Mouse (Mus musculus) thymus, postnatal 14 days (tissue): ENCODE results near the gene Gm17521.
"Not testable (repeated sequence)": the region's sequence is repeated elsewhere in the genome, so short reads cannot be mapped to it uniquely, and the experiment has no call there.

ENCODE experiments used
- DNase-seq: peaks from one replicate; pipeline ENCODE4 v3.0.0; 2021

The Gm17521 gene

GRCm38 (mm10) chrX:123029569-123029968 lies at the start of gene Gm17521:
Gene Gm17521 (minus strand): TSS chrX:123029669.
- DNase-seq, result not testable (repeated sequence)

- DNase-seq, result no peak
Measured at GRCm38 (mm10) chrX:123043956-123044355, 14.5 kb upstream of the Gm17521 start.

- no peak for DNase-seq
Measured at GRCm38 (mm10) chrX:123043516-123043915, 14.0 kb upstream of the Gm17521 start.
